Mouse (Mus musculus): ENCODE measurements around the gene Efcab6.
A peak's percentile ranks its signal among the peaks of the same experiment; 100 is the strongest.

The Efcab6 gene

GRCm38 (mm10) chr15:83978865-83979264 is 86.3 kb downstream of the Efcab6 start:
- DNase-seq (ENCODE audit: low read depth, low spot score) = no peak

- DNase-seq (ENCODE audit: low read depth, low spot score) = no peak
Measured at GRCm38 (mm10) chr15:83977108-83977507, 88.1 kb downstream of the Efcab6 start.

- no peak for DNase-seq (ENCODE audit: low read depth, low spot score)
Measured at GRCm38 (mm10) chr15:83972206-83972605, 93.0 kb downstream of the Efcab6 start.

GRCm38 (mm10) chr15:83967802-83968201 is 97.4 kb downstream of the Efcab6 start:
- DNase-seq (ENCODE audit: low read depth, low spot score) = no peak

- no peak for DNase-seq (ENCODE audit: low read depth, low spot score)
Measured at GRCm38 (mm10) chr15:83965126-83965525, 100.1 kb downstream of the Efcab6 start.

GRCm38 (mm10) chr15:83958376-83958775 is 106.8 kb downstream of the Efcab6 start:
- DNase-seq (ENCODE audit: low read depth, low spot score) = no peak

- DNase-seq (ENCODE audit: low read depth, low spot score) = no peak
Measured at GRCm38 (mm10) chr15:83956996-83957395, 108.2 kb downstream of the Efcab6 start.

GRCm38 (mm10) chr15:83955948-83956707 is 109.1 kb downstream of the Efcab6 start:
- no peak for DNase-seq (ENCODE audit: low read depth, low spot score)

- DNase-seq (ENCODE audit: low read depth, low spot score) = no peak
Measured at GRCm38 (mm10) chr15:83949729-83950491, 115.3 kb downstream of the Efcab6 start.

GRCm38 (mm10) chr15:83939703-83940102 is 125.5 kb downstream of the Efcab6 start:
- DNase-seq (ENCODE audit: low read depth, low spot score) = no peak

GRCm38 (mm10) chr15:83938466-83938865 is 126.7 kb downstream of the Efcab6 start:
- no peak for DNase-seq (ENCODE audit: low read depth, low spot score)

- no peak for DNase-seq (ENCODE audit: low read depth, low spot score)
Measured at GRCm38 (mm10) chr15:83936506-83936905, 128.7 kb downstream of the Efcab6 start.

GRCm38 (mm10) chr15:83934816-83935215 is 130.4 kb downstream of the Efcab6 start:
- no peak for DNase-seq (ENCODE audit: low read depth, low spot score)

- peak; percentile 26 for DNase-seq (ENCODE audit: low read depth, low spot score)
Measured at GRCm38 (mm10) chr15:83925338-83925737, 139.8 kb downstream of the Efcab6 start.

GRCm38 (mm10) chr15:83924656-83925055 is 140.5 kb downstream of the Efcab6 start:
- DNase-seq (ENCODE audit: low read depth, low spot score) = no peak

- no peak for DNase-seq (ENCODE audit: low read depth, low spot score)
Measured at GRCm38 (mm10) chr15:83915376-83915775, 149.8 kb downstream of the Efcab6 start.

- DNase-seq (ENCODE audit: low read depth, low spot score) = peak; percentile 48
Measured at GRCm38 (mm10) chr15:83913028-83913714, 152.0 kb downstream of the Efcab6 start.

GRCm38 (mm10) chr15:83906472-83906871 is 158.7 kb downstream of the Efcab6 start:
- peak; percentile 66 for DNase-seq (ENCODE audit: low read depth, low spot score)

GRCm38 (mm10) chr15:83897286-83897685 is 167.9 kb downstream of the Efcab6 start:
- DNase-seq (ENCODE audit: low read depth, low spot score) = peak; percentile 87

GRCm38 (mm10) chr15:83896011-83896410 is 169.2 kb downstream of the Efcab6 start:
- no peak for DNase-seq (ENCODE audit: low read depth, low spot score)

GRCm38 (mm10) chr15:83894261-83894660 is 170.9 kb downstream of the Efcab6 start:
- peak; percentile 52 for DNase-seq (ENCODE audit: low read depth, low spot score)

- DNase-seq (ENCODE audit: low read depth, low spot score) = peak; percentile 43
Measured at GRCm38 (mm10) chr15:83892871-83893270, 172.3 kb downstream of the Efcab6 start.

All from brain, adult 2 months (tissue).